Mouse (Mus musculus): ENCODE results near the gene Hps1.

Hps1 gene

GRCm38 (mm10) chr19:42718101-42718500, 61.7 kb downstream of the Hps1 start:
- no peak for DNase-seq (ENCODE audit: low read depth in 2 of 2, low spot score in 2 of 2)

DNA sequence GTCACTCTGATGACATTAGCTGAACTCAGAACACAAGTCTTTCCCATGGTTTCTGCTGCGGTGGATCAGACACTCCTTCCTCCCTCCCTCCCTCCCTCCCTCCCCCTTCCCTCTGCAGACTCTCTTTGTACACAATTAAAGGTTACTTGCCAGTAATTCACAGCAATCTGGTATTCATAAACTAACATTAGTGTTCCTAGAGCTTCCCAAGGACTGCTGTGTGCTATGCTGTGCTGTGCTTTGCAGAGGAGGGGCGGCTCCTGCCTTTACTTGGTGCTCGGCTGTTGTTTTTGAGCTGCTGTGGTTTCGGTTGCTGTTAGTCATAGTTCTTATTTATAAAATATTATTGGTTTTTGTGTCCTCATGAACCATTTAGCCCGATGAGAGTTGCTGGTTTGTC, 62.1 kb downstream of the Hps1 start:
- no peak for DNase-seq (ENCODE audit: low read depth in 2 of 2, low spot score in 2 of 2)

DNA sequence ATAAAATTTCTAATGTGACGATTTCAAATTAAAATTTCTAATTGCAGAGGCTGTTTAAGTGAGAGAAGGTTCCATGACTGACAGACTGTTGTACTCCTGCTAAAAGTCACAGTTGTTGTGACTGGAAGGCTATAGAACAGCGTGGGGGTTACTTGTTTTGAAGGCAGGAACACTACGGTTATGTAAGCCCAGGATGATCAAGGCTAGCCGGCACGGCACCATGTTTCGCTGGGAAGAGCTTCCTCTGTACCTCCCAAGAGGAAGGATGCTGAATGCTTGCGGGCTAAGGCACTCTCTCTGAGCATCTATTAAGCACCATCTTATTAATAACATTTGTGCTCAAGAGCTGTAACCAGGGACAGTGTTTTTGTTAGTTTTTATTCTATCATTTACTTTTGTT, 63.3 kb downstream of the Hps1 start:
- DNase-seq (ENCODE audit: low read depth in 2 of 2, low spot score in 2 of 2): no peak

DNA sequence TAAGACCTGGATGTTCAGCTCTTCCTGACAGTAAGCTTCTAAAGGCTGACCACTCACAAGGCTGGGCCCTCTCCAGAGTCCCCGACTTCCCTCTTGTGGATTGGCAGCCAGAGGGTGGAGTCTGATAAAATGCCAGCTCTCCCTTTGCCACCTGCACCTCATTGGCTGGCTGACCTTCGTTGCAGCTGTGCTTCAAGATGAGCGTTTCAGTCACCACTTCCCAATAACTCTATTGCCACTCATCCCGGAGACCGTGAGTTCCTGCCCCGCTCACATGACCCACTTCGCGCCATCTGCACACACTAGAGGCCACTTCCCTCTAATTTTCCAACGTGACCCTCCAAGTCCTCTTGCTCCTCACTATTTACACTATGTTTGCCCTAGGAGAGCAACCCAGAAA, 66.0 kb downstream of the Hps1 start:
- DNase-seq (ENCODE audit: low read depth in 2 of 2, low spot score in 2 of 2): no peak
